Mouse (Mus musculus) cerebellum, postnatal 14 days (tissue): ENCODE measurements around the gene Six5.

Experiments used
- DNase-seq, 2 experiments: peaks; one replicate each; pipeline ENCODE4 v3.0.0; 2021; ENCODE audit warnings: mixed read lengths in 2 of 2

Gene Six5

DNA sequence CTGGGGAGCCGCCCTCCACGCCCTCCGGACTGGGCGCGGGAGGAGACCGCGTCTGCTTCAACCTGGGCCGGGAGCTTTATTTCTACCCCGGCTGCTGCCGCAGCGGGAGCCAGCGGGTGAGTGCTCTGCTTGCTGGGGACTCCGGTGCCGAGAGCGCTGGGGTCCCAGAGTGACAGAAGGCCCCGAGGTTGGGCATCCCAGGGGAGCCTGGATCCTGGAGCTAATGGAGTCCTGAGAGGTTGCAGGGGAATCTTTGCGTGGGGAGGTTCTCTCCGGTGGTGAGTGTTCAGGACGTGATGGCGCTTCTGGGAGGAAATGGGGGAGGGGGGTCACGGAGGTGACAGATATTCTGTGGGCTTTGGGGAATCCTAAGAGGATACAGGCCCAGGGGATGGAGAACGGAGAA lies 17.8 kb upstream of the Six5 start:
- DNase-seq: peak; percentile 46

DNA sequence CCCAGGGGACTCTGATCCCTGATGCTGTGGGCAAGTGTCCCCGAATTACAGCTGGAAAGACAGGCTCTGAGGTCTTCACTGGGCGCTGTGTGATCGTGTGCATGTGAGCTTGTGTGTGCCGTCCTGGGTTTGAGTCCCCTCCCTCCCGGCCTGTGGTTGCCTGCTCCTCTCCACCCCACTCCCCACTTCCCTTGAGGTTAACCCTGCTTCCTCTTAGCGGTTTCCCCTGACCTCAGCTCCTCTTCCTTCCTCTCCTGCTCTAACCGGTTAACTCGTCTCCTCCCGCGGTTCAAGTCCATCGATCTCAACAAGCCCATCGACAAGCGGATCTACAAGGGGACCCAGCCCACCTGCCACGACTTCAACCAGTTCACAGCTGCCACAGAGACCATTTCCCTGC lies 16.6 kb upstream of the Six5 start:
- DNase-seq: no peak

DNA sequence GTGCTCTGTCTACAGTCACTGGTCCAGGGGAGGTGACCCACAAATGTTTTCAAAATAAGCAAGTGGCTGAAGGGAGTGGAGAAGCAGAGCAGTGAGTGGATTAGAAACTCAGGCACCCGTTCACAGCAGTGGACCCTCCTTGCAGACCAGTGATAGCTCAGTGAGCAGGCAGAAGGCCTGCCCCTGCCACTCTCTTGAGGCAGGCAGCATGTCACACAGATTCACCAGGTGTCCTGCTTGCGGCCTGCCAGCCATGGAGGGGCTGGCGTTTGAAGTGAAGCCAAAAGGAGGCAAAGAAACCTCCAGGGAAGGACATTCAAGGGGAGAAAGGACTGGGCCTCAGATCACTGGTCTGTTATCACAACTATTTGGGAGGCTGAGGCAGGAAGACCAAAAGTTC lies 15.7 kb upstream of the Six5 start:
- no peak for DNase-seq

DNA sequence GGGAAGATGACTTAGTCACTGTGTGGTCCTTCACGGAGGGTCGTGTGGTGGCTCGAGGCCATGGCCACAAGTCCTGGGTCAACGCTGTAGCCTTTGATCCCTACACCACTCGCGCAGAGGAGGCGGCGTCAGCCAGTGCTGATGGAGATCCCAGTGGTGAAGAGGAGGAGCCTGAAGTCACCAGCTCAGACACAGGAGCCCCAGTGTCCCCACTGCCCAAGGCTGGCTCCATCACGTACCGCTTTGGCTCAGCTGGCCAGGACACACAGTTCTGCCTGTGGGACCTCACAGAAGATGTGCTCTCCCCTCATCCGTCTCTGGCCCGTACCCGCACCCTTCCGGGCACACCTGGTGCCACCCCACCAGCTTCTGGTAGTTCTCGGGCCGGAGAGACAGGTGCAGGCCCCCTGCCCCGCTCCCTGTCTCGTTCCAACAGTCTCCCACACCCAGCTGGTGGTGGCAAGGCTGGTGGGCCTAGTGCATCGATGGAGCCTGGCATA lies 13.9 kb upstream of the Six5 start:
- DNase-seq: no peak

DNA sequence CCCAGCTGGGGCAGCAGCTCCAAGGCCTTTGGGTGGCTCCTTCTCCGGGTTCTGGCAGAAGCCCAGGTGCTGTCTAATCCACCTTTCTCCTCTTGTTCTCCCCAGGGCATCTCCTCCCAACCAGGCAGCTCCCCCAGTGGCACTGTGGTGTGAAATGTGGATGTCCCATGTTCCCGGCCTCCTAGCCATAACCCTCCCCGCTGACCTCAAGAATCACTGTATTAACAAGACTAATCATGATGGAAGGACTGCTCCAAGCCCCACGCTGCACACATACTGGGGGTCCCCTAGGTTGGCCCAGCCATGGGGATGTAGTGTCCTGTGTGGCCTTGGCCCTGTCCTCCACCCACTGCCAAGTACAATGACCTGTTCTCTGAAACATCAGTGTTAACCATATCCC lies 12.2 kb upstream of the Six5 start:
- no peak for DNase-seq

DNA sequence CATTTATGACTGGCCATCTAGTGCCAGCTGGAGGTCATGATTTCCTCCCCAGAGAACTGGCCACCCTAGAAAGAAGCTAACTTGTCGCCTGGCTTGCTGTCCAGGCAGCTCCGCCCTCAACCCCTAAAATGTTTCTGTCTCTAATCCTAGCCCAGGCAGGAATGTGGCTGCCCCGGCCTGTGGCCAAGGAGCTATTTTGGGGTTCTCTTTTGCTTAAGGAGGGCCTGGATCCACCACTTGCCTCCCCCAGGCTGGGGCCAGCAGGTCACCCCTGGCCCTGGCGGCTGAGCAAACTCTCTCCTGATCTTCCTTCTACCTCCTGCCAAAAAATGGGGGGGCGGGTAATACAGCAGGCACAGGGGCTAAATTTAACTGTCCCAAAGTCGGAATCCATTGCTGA lies 11.3 kb upstream of the Six5 start:
- no peak for DNase-seq

DNA sequence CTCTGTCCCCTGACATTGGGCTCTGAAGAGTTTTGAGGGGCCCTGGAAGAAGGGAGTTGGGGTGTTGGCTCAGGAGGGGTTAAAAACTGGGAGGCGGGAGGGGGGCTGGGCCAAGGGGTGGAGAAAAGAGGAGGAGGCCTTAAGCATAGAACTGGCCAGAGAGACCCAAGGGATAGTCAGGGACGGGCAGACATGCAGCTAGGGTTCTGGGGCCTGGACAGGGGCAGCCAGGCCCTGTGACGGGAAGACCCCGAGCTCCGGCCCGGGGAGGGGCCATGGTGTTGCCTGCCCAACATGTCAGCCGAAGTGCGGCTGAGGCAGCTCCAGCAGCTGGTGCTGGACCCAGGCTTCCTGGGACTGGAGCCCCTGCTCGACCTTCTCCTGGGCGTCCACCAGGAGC lies 10.7 kb upstream of the Six5 start, which contains the start of gene Dmpk:
Dmpk (plus strand) TSS at position 149 of the 400 bp plus-strand sequence.
- no peak for DNase-seq

DNA sequence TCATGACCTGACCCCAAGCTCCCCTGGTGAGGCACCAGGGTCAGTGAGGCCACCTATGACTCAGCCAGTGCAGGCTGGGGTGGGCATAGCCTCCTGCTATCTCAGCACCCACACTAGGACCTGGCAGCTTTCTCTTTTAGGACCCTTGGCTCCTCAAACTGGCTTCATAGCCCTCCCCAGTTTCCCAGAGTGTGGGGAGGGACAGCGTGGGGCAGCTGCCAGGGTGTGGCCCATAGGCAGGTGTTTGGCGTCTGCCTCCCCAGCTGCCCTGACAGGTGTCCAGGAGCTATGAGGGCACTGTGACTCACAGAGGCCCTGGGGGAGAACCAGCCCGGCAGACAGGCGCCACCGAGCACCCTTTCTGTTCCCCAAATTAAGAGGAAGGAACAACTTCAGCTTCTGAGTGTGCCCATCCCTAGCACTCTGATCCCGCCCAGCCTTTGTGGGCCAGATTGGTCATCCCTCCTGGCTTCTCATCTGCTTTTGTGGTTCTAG lies 10.1 kb upstream of the Six5 start:
- no peak for DNase-seq

DNA sequence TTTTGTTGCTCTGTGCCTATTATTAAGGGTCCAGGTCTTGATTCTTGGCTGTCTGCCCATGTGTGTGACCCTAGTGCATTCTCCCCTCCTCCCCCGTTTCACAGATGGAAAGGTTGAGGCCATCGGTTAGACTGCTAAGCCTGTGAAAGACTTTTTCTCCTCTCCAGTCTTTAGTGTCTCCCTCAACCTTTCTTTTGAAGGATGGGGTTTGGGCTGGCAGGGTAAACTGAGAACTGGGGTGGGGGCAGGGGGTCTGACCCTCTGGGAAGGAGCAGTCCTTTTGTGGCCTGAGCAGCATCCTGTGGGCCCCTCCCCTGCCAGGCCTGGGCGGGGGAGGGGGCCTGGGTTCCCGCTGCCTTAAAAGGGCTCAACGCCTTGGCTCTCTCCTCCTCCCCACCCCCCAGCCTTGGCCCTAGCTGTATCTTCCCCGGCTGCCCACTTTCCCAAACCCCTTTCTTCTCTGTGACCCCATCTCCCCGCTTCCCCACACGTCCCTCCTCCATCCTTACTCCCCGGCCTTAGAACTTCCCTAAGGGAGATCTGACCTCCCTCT lies 9.4 kb upstream of the Six5 start:
- no peak for DNase-seq

DNA sequence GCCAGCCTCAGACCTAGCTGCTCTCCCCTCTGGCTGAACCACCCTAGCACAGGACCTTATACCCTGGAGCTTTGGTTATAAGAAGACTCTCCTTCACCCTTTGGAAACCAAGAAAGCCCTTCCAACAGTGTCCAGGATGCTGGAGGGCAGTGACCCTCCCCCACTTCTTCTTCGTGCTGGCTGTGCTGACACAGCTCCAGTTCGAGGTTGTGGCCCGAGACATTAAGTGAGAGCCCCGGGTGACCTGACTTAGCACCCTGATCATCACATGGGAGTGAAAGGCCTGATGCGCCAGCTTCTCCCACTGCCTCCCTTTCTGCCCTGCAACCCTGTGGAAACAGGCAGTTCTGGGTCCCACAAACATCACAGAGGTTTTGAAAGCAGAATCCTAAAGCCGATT lies 8.9 kb upstream of the Six5 start:
- no peak for DNase-seq

DNA sequence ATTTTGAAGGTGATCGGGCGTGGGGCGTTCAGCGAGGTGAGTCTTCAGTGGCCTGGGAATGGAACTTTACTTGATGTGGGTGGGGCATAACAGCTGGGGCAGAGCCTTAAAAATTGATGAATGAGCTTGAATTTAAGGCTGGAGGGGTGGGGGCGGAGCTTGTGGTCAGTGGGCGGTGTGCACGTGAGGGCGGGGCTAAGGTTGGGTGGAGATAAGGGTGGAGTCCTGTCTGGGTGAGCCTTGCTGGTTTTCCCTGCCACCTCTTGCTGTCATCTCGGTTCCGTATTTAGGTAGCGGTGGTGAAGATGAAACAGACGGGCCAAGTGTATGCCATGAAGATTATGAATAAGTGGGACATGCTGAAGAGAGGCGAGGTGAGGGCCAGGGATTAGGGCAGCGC lies 8.4 kb upstream of the Six5 start:
- no peak for DNase-seq

DNA sequence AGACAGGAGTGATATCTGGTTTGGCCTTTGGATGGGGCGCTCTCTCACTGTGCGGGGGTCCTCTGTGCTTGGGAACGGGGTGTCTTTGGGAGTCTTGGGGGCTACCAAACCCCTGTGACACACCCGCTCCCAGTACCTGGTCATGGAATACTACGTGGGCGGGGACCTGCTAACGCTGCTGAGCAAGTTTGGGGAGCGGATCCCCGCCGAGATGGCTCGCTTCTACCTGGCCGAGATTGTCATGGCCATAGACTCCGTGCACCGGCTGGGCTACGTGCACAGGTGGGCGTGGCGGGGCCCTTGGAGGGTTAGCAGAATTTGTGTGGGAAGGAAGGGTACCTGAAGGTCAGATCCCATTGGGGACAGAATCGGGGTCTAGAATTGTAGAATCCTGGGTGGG lies 7.6 kb upstream of the Six5 start:
- no peak for DNase-seq

DNA sequence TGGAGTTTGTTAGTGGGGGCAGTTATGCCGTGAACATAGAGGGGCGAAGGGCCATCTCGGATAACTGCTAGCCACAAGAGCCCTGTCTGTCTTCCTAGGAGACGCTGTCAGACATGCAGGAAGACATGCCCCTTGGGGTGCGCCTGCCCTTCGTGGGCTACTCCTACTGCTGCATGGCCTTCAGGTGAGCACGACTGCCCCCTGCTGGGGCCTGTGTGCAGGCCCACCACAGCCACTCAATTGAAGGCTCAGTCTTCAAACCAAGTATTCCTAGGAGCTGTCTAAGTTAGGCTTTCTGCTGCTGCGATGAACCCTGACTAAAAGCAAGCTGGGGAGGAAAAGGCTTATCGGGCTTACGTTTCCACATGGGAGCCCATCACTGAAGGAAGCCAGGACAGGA lies 5.6 kb upstream of the Six5 start:
- peak; percentile 62 to 74 for DNase-seq

DNA sequence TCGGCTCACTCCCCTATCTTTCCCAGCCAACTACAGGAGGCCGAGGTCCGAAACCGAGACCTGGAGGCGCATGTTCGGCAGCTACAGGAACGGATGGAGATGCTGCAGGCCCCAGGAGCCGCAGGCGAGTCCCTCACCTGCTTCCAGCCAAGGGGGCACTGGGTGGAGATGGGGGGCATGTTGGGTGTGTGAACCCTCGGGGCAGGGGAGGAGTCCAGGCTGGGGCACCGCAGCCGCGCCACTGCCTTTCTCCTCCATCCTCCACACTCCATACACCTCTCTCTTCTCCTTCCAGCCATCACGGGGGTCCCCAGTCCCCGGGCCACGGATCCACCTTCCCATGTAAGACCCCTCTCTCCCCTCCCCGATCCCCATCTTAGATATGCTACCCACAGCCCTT lies 2.5 kb upstream of the Six5 start:
- no peak for DNase-seq

DNA sequence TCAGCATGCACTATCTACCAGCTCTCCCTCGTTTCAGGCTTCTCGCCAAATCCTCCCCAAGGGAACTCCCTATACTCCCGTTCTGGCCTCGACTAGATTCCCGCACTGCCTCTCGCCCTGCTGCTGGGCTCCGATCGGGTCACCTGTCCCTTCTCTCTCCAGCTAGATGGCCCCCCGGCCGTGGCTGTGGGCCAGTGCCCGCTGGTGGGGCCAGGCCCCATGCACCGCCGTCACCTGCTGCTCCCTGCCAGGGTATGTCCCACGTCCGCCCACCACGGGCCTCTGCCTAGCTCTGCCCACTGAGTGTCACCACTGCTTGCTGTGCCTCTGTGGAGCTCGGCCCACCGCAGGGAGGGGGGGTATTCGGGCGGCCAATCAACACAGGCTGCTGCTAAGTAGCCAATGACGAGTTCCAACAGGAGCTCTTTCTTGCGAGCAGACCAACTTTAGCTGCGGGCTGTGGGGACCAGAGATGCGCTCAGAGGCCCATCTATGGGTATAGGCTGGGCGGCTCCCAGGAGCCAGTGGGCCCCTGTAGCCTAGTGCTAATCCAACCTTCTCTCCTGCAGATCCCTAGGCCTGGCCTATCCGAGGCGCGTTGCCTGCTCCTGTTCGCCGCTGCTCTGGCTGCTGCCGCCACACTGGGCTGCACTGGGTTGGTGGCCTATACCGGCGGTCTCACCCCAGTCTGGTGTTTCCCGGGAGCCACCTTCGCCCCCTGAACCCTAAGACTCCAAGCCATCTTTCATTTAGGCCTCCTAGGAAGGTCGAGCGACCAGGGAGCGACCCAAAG lies 1.8 kb upstream of the Six5 start:
- peak; percentile 38 to 57 for DNase-seq

DNA sequence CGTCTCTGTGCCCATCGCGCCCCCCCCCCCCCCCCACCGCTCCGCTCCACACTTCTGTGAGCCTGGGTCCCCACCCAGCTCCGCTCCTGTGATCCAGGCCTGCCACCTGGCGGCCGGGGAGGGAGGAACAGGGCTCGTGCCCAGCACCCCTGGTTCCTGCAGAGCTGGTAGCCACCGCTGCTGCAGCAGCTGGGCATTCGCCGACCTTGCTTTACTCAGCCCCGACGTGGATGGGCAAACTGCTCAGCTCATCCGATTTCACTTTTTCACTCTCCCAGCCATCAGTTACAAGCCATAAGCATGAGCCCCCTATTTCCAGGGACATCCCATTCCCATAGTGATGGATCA lies 1.2 kb upstream of the Six5 start:
- DNase-seq: peak; percentile 74 to 82

DNA sequence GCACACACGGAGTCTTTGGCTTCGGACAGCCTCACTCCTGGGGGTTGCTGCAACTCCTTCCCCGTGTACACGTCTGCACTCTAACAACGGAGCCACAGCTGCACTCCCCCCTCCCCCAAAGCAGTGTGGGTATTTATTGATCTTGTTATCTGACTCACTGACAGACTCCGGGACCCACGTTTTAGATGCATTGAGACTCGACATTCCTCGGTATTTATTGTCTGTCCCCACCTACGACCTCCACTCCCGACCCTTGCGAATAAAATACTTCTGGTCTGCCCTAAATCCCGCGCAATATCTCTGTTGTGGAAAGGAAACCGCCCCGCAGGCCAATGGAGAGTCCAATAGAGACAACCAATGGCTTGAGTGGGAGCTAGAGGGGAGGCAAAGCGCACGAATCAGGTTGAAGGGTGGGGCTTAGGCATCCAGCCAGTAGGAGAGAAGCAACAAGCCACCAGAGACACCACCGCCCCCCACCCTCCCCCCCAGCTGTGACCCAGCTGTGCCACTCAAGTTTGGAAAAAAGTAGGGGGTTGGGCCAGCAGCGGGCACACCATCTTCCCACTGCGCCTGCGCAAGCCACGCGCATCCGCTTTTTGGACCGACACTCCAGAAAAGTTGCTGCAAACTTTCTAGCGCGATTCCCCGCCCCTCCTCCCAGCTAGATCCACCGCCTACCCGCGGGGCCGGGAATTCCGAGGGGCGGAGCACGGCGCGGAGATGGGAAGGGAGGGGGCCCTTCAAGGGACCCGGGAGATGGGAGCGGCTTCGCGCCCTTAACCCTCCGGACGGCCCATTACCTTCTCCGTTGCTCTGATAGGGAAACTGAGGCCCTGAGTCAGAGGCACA lies 633 bp upstream of the Six5 start:
- DNase-seq: peak; percentile 63 to 79

DNA sequence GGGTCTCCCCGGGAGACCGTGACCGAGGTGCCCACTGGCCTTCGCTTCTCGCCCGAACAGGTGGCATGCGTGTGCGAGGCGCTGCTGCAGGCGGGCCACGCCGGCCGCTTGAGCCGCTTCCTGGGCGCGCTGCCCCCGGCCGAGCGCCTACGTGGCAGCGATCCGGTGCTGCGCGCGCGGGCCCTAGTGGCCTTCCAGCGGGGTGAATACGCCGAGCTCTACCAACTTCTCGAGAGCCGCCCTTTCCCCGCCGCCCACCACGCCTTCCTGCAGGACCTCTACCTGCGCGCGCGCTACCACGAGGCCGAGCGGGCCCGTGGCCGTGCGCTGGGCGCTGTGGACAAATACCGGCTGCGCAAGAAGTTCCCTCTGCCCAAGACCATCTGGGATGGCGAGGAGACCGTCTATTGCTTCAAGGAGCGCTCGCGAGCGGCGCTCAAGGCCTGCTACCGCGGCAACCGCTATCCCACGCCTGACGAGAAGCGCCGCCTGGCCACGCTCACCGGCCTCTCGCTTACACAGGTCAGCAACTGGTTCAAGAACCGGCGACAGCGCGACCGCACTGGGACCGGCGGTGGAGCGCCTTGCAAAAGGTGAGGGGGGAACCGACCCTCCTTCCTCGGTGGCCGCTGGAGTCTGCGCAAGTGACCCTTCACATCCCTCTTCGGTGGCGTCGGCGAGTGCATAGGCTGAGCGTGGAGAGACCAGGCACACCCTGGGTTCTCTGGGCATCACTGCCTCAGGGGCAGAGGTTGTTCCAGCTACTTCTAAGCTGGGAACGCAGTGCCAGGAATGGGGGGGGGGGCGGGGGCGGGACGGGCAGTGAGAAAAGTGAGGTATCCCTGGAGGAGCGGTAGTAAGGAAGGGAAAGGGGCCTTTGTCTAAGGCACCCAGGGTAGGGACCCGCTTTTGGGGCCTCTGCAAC lies 694 bp downstream of the Six5 start:
- DNase-seq: peak; percentile 36 to 37

DNA sequence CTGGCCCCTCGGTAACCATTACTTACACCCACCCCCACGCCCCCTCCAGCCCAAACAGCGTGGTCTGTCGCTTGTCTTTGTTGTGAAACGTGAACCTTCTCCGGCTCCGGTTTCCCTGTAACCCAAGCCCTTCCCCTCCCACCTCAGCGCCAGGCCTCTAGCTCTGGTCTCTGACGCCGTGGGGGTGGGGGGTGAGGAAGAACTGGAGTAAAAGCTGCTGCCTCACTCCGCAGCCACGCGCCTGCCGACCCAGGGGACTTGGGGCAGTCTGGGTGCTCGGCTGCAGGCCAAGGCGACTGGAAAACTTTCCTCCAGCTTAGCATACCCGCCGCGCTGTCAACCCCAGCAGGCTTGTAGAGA lies 1.3 kb downstream of the Six5 start:
- DNase-seq: peak in 1 of 2 experiments; percentile 43

DNA sequence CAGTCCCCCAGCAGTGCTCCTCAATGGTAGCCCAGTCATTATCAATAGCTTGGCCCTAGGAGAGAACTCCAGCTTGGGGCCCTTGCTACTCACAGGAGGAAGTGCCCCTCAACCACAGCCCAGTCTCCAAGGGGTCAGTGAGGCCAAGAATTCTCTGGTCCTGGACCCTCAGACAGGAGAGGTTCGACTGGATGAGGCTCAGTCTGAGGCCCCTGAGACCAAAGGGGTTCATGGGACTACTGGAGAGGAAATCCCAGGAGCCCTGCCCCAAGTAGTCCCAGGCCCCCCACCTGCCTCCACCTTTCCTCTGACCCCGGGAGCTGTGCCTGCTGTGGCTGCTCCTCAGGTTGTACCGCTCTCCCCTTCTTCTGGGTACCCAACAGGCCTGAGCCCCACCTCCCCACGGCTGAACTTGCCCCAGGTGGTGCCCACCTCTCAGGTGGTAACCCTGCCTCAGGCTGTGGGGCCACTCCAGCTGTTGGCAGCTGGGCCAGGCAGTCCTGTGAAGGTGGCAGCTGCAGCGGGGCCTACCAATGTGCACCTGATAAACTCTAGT lies 2.1 kb downstream of the Six5 start:
- no peak for DNase-seq

DNA sequence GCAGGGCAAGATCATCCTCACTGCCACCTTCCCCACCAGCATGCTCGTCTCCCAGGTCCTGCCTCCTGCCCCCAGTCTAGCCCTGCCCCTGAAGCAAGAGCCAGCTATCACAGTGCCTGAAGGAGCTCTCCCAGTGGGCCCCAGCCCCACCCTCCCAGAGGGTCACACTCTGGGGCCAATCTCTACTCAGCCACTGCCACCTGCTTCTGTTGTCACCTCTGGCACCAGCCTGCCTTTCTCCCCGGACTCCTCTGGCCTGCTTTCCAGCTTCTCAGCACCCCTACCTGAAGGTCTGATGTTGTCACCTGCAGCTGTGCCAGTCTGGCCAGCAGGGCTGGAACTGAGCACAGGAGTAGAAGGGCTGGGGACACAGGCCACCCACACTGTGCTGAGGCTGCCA lies 2.8 kb downstream of the Six5 start:
- no peak for DNase-seq

DNA sequence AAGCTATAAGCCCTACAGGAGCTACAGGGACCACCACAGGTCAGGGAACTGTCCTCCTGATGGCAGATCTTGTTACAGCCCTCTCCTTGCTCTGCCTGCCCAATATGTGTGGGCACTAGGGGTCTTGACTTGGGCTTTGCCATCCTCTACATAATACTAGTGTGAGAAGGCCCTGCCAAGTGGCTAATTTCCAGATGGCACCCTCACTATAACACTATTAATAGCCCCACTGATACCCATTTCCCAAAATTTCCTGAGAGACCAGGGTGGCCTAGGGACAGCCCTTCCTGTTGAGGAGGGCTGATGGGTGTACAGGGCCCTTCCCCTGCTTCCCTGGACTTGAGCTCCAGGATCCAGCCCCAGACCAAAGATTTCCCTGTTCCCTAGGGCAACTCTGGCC lies 3.5 kb downstream of the Six5 start:
- DNase-seq: peak in 1 of 2 experiments; percentile 59
